Mouse (Mus musculus) ovary, adult 2 months (tissue): ENCODE results near the gene Abhd11. TPM values are rescaled to one million over a fixed set of nuclear protein-coding genes. Genes with fewer than 3 reads are reported as not detected.

Experiments
- polyA plus RNA-seq: library from polyadenylated mRNA; depleted of rRNA; stranded (reverse); fragments of >200 nt; gene quantifications from 2 replicates; pipeline ENCODE4 v1.2.3, GENCODE M21; 2012; rRNA removed

Abhd11 gene
- polyA plus RNA-seq, result 81.8 and 102 TPM in 2 replicates

GRCm38 (mm10) chr5:135008671-135009589 lies at the start of gene Abhd11:
Gene Abhd11, plus strand, starts transcription at chr5:135009152.

GRCm38 (mm10) chr5:134985633-134986297 lies 23.2 kb upstream of the Abhd11 start, which contains the start of gene Cldn3:
Gene Cldn3, plus strand, starts transcription at chr5:134986214.

GRCm38 (mm10) chr5:135023344-135024173 lies 14.6 kb downstream of the Abhd11 start, which contains the start of gene Stx1a:
Gene Stx1a, plus strand, starts transcription at chr5:135023482.

Other genes starting within 250 kb of the Abhd11 start
- not detected in 2 replicates for gene Tmem270, start 102.4 kb upstream of the Abhd11 start, polyA plus RNA-seq
- not detected in 2 replicates for gene Cldn13, start 93.6 kb upstream of the Abhd11 start, polyA plus RNA-seq
- gene Mettl27, start 76.8 kb upstream of the Abhd11 start, polyA plus RNA-seq, result 38.6 and 44.7 TPM in 2 replicates
- gene Cldn4, start 62.2 kb upstream of the Abhd11 start, polyA plus RNA-seq, result 10.5 and 19.4 TPM in 2 replicates
- gene Cldn3, start 22.9 kb upstream of the Abhd11 start, polyA plus RNA-seq, result 281 and 314 TPM in 2 replicates
- 42.2 and 42.8 TPM in 2 replicates for gene Stx1a, start 14.3 kb downstream of the Abhd11 start, polyA plus RNA-seq
- gene Dnajc30, start 55.0 kb downstream of the Abhd11 start, polyA plus RNA-seq, result 48.1 and 52.7 TPM in 2 replicates
- 85.1 and 92.0 TPM in 2 replicates for gene Bud23, start 55.8 kb downstream of the Abhd11 start, polyA plus RNA-seq
- gene Vps37d, start 69.1 kb downstream of the Abhd11 start, polyA plus RNA-seq, result 17.6 and 25.3 TPM in 2 replicates
- gene Mlxipl, start 80.7 kb downstream of the Abhd11 start, polyA plus RNA-seq, result 36.1 and 54.1 TPM in 2 replicates
- gene Tbl2, start 140.5 kb downstream of the Abhd11 start, polyA plus RNA-seq, result 11.3 and 12.1 TPM in 2 replicates
- 32.5 and 37.0 TPM in 2 replicates for gene Bcl7b, start 159.1 kb downstream of the Abhd11 start, polyA plus RNA-seq
- gene Baz1b, start 178.1 kb downstream of the Abhd11 start, polyA plus RNA-seq, result 27.6 and 34.6 TPM in 2 replicates
- 1.5 and 2.5 TPM in 2 replicates for gene Fzd9, start 242.1 kb downstream of the Abhd11 start, polyA plus RNA-seq